Mouse (Mus musculus) ES-Bruce4 (cell line): ENCODE results near the gene Pink1.

Experiments used
- CTCF ChIP-seq: IDR thresholded peaks from one replicate; pipeline ENCODE4 v1.8.1; 2011; ENCODE audit warnings: low read depth, low read length
- POLR2A ChIP-seq: IDR thresholded peaks from one replicate; pipeline ENCODE4 v1.8.1; 2011; ENCODE audit warnings: low read length; ENCODE audit not compliant: insufficient read depth

- TF ChIP-seq POLR2A (no peak), CTCF (no peak)
Observed at GRCm38 (mm10) chr4:138337341-138337740, 11.2 kb upstream of the Pink1 start.
